Mouse (Mus musculus) hindbrain, embryonic 13.5 days (tissue): ENCODE results near the gene Kir3dl2. TPM values are rescaled to one million over a fixed set of nuclear protein-coding genes. Genes with fewer than 3 reads are reported as not detected.
A peak's percentile ranks its signal among the peaks of the same experiment; 100 is the strongest.
"Not testable (repeated sequence)": the region's sequence is repeated elsewhere in the genome, so short reads cannot be mapped to it uniquely, and the experiment has no call there.

ENCODE experiments used
- ATAC-seq: fragments of 200-750 bp; cut with Nextera tagmentation; 2 replicates; pipeline ENCODE4 v1.8.0; 2017; ENCODE audit warnings: moderate TSS enrichment; ENCODE audit not compliant: low FRiP score
- H3K27ac ChIP-seq: fragments of 300-500 bp; sonication (generic); 2 replicates; pipeline ENCODE4 v1.5.1; 2015; ENCODE audit warnings: inconsistent platforms, mild to moderate bottlenecking, moderate library complexity
- H3K27me3 ChIP-seq: fragments of 300-500 bp; sonication (generic); 2 replicates; pipeline ENCODE4 v1.6.1; 2015; ENCODE audit warnings: mild to moderate bottlenecking, inconsistent platforms
- H3K36me3 ChIP-seq: fragments of 300-500 bp; sonication (generic); 2 replicates; pipeline ENCODE4 v1.6.1; 2015; ENCODE audit warnings: mild to moderate bottlenecking, inconsistent platforms
- H3K4me1 ChIP-seq: fragments of 300-500 bp; sonication (generic); replicated peaks from 2 replicates; pipeline ENCODE4 v1.6.1; 2015; ENCODE audit warnings: inconsistent platforms
- H3K4me2 ChIP-seq: fragments of 300-500 bp; sonication (generic); 2 replicates; pipeline ENCODE4 v1.6.1; 2015; ENCODE audit warnings: inconsistent platforms, mild to moderate bottlenecking, moderate library complexity
- H3K4me3 ChIP-seq: fragments of 300-500 bp; sonication (generic); 2 replicates; pipeline ENCODE4 v1.5.1; 2015; ENCODE audit warnings: mild to moderate bottlenecking, inconsistent platforms
- H3K9ac ChIP-seq: fragments of 300-500 bp; sonication (generic); 2 replicates; pipeline ENCODE4 v1.6.1; 2015; ENCODE audit warnings: mild to moderate bottlenecking, inconsistent platforms
- H3K9me3 ChIP-seq: fragments of 300-500 bp; sonication (generic); 2 replicates; pipeline ENCODE4 v1.6.1; 2016; ENCODE audit warnings: inconsistent platforms
- WGBS: fragments of 180-500 bp; shearing (Covaris S2); methylation state at CpG from one replicate; pipeline ENCODE4 v1.1.7; 2015; 5-methylcytosine and 5-hydroxymethylcytosine counted together
- polyA plus RNA-seq: library from polyadenylated mRNA; unstranded; fragments of >200 nt; fragmentation: Nextera tagmentation; extraction: Ambion mirVana; gene quantifications from 2 replicates; pipeline ENCODE4 v1.2.1, GENCODE M21; 2015

Gene Kir3dl2
- not detected in 2 replicates for polyA plus RNA-seq

DNA sequence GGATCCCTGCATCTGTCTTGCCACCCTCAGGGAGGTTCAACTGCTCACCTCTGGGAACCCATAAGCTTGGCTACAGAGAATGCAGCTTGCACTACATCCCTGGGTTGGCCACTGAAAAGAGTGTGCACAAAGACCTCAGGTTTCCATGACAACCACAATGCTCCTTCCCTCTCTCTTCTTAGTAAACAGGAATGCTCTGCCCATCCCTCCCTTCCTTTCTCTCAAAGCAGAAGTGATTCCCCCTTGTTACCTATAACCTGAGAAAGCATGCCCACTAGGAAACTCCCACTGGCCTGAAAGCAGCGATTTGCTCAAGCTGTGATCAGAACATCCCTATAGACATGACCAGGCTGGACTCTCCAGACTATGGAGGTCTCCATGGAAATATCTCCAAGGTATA lies at the start of gene Kir3dl2:
Gene Kir3dl2, minus strand, starts transcription at position 101 of the 400 bp plus-strand sequence.
- H3K9ac ChIP-seq, H3K9me3 ChIP-seq, H3K27me3 ChIP-seq, H3K4me3 ChIP-seq, H3K4me1 ChIP-seq, H3K27ac ChIP-seq, H3K36me3 ChIP-seq, H3K4me2 ChIP-seq, ATAC-seq: not testable (repeated sequence)
- WGBS: 82% methylated on average over 1 of the region's 1 CpGs

DNA sequence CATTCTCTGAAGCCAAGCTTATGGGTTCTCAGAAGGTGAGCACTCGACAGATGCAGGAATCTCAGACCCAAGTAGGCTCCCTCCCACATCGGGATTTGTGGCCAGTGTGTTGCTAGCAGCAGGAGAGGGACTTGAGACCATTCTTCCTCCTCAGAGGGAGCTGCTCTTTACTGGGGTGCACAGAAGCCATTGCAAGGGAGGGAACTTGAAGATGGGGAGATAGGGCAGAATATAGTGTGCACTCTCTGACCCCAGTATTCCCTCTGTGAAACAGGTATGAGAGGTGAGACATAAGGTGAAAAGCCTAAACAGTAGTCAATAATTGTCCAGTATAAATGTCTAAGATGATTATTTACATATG lies 47.0 kb upstream of the Kir3dl2 start:
- Histone ChIP-seq H3K27ac (peak overlapping the region; percentile 91), H3K27me3 (no peaks in the 10 kb centered on the region), H3K4me3 (peak overlapping the region; percentile 43), H3K4me1 (no peaks in the 10 kb centered on the region), H3K36me3 (no peaks in the 10 kb centered on the region), H3K9me3 (no peaks in the 10 kb centered on the region), H3K4me2 (peak overlapping the region; percentile 49), H3K9ac (peak overlapping the region; percentile 73)
- ATAC-seq: peak; percentile 77
- WGBS: 6% methylated on average over 2 of the region's 2 CpGs

- peak within 1 kb of the TSS; percentile 49 for H3K4me2 ChIP-seq
- peak within 1 kb of the TSS; percentile 91 for H3K27ac ChIP-seq
- H3K27me3 ChIP-seq: no peaks in the 10 kb centered on the region
- ATAC-seq: peak; percentile 98
- peak within 1 kb of the TSS; percentile 73 for H3K9ac ChIP-seq
- 31% methylated on average over 12 of the region's 12 CpGs for WGBS
- no peaks in the 10 kb centered on the region for H3K36me3 ChIP-seq
- no peaks in the 10 kb centered on the region for H3K9me3 ChIP-seq
- no peaks in the 10 kb centered on the region for H3K4me1 ChIP-seq
- H3K4me3 ChIP-seq: peak within 1 kb of the TSS; percentile 43
Measured at GRCm38 (mm10) chrX:136590199-136590896, 46.5 kb upstream of the Kir3dl2 start, which contains the start of gene Tceal3. Gene Tceal3, plus strand, starts transcription at chrX:136590842.

- no peak overlapping the region for H3K27ac ChIP-seq
- 95% methylated on average over 1 of the region's 1 CpGs for WGBS
- ATAC-seq: no peak
Measured at GRCm38 (mm10) chrX:136584617-136585016, 40.8 kb upstream of the Kir3dl2 start.

DNA sequence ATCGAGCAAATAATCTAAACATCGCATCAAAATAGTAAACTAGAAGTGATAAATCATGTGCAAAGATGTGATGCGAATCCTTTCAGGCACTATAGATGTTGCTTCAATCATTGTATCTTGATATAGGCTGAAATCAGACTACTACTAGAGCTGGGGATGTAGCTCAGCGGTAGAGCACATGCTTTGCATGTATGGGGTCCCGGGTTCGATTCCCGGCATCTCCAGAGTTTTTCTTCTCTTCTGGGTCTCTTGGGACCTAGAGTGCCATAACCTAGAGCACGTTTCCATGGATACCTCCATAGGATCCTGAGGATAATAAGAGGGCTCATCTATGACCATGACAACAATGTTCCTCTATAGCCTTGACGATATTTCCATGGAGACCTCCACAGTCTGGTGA lies 25.2 kb upstream of the Kir3dl2 start:
- ATAC-seq, H3K4me2 ChIP-seq, H3K4me3 ChIP-seq, H3K9me3 ChIP-seq, H3K27me3 ChIP-seq, H3K9ac ChIP-seq, H3K27ac ChIP-seq, H3K36me3 ChIP-seq, H3K4me1 ChIP-seq: not testable (repeated sequence)
- 90% methylated on average over 9 of the region's 9 CpGs for WGBS

More at GRCm38 (mm10) chrX:136584617-136585016, 40.8 kb upstream of the Kir3dl2 start:
- H3K4me1 ChIP-seq: no peaks in the 10 kb centered on the region
- no peaks in the 10 kb centered on the region for H3K9me3 ChIP-seq
- no peaks in the 10 kb centered on the region for H3K36me3 ChIP-seq
- H3K9ac ChIP-seq: no peak overlapping the region
- H3K4me2 ChIP-seq: no peak overlapping the region
- no peak overlapping the region for H3K4me3 ChIP-seq
- no peaks in the 10 kb centered on the region for H3K27me3 ChIP-seq

GRCm38 (mm10) chrX:136517699-136518098 lies 26.2 kb downstream of the Kir3dl2 start, which contains the start of gene Kir3dl1:
Gene Kir3dl1, plus strand, starts transcription at chrX:136517999.
- not testable (repeated sequence) for H3K4me3 ChIP-seq, ATAC-seq

More at GRCm38 (mm10) chrX:136517699-136518098, 26.2 kb downstream of the Kir3dl2 start, which contains the start of gene Kir3dl1:
- WGBS: 87% methylated on average over 4 of the region's 4 CpGs
- H3K36me3 ChIP-seq, H3K9ac ChIP-seq, H3K27ac ChIP-seq, H3K4me1 ChIP-seq, H3K4me2 ChIP-seq, H3K27me3 ChIP-seq, H3K9me3 ChIP-seq: not testable (repeated sequence)

Other genes with a start within 250 kb of the Kir3dl2 start
- gene Kir3dl1, start 26.1 kb downstream of the Kir3dl2 start, polyA plus RNA-seq: not detected in 2 replicates
- gene Tceal3, start 46.8 kb upstream of the Kir3dl2 start, polyA plus RNA-seq: 49.1 and 49.8 TPM in 2 replicates
- 19.6 and 21.7 TPM in 2 replicates for gene Tceal1, start 163.9 kb upstream of the Kir3dl2 start, polyA plus RNA-seq
- 540 and 559 TPM in 2 replicates for gene Morf4l2, start 199.6 kb upstream of the Kir3dl2 start, polyA plus RNA-seq
- not detected in 2 replicates for gene Glra4, start 236.1 kb upstream of the Kir3dl2 start, polyA plus RNA-seq